Mouse (Mus musculus): ENCODE data around the gene Bivm.

The Bivm gene

GRCm38 (mm10) chr1:44118239-44119054, at the start of gene Bivm, which contains the start of gene Kdelc1:
TSS of gene Bivm (plus strand) at chr1:44118957.
TSS of gene Kdelc1 (minus strand) at chr1:44118808.
- peak; percentile 92 for DNase-seq (ENCODE audit: low spot score)

GRCm38 (mm10) chr1:44101448-44102225, 17.1 kb upstream of the Bivm start:
- peak; percentile 72 for DNase-seq (ENCODE audit: low spot score)

- DNase-seq (ENCODE audit: low spot score) = peak; percentile 94
Observed at GRCm38 (mm10) chr1:44102259-44102717, 16.5 kb upstream of the Bivm start, which contains the start of gene Tex30. TSS of gene Tex30 (minus strand) at chr1:44102441.

DNA sequence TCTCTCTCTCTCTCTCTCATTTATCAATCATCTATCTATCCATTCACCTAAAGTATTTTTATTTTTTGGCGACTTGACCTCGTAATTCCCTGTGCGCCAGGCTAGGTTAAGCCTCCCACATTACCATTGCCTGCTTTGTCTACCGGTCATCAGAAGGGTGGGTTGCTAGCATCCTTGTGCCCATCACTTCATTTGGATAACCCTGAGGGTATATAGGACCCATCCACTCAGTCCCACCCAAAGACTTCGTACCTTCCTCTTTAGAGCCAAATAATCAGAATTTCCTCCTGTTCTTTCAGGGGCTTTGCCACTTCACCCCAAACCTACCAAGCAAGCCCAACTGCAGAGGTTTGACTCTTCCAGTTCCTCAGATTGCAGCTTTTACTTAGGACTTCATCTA, 15.8 kb upstream of the Bivm start:
- peak; percentile 9 for DNase-seq (ENCODE audit: low spot score)

- no peak for DNase-seq (ENCODE audit: low spot score)
Observed at GRCm38 (mm10) chr1:44117571-44117970, 1.2 kb upstream of the Bivm start.

DNA sequence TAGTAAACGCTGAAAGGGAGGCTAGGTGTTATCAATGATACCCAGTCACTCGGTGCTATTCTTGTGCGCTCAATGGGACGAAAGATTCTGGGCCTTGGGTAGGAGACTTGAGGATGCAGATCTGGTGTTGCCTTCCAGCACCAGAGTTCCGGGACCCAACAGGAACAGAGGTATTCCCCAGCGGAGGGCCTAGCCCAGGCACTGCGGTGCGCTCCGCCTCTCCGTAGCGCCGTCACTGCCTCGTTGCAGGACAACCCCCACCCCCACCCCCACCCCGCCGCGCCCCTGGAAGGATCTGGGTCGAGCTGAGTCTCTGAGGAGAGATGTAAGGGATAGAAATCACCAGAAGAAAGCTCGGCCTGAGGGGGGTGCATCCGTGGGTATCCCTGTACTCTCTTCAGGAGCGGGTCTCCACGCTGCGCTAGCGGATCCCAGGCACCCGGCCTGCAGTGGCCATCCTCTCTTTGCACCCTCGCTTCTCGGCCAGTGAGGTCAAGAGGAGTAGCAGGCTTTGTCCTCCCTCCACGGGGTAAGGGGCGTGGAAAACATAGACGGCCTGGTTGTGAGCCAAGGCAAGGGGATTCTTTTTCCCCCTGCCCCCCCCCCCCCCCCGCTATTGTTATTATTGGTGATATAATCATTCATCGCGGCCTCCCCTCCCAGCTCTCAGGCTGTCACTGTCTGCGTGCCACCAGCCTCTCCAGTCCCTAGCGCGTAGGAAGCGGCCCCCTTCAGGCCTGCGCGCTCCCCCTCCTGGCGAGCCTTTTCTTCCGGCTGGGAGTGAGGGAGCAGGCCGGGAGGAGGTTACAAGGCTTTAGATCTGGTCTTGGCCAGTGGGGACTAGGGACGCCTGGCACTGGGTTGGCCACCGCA, 680 bp downstream of the Bivm start:
- DNase-seq (ENCODE audit: low spot score) = peak; percentile 87

- DNase-seq (ENCODE audit: low spot score) = no peak
Observed at GRCm38 (mm10) chr1:44120074-44120406, 1.3 kb downstream of the Bivm start.

- no peak for DNase-seq (ENCODE audit: low spot score)
Observed at GRCm38 (mm10) chr1:44122256-44122655, 3.5 kb downstream of the Bivm start.

- no peak for DNase-seq (ENCODE audit: low spot score)
Observed at GRCm38 (mm10) chr1:44125590-44125989, 6.8 kb downstream of the Bivm start.

DNA sequence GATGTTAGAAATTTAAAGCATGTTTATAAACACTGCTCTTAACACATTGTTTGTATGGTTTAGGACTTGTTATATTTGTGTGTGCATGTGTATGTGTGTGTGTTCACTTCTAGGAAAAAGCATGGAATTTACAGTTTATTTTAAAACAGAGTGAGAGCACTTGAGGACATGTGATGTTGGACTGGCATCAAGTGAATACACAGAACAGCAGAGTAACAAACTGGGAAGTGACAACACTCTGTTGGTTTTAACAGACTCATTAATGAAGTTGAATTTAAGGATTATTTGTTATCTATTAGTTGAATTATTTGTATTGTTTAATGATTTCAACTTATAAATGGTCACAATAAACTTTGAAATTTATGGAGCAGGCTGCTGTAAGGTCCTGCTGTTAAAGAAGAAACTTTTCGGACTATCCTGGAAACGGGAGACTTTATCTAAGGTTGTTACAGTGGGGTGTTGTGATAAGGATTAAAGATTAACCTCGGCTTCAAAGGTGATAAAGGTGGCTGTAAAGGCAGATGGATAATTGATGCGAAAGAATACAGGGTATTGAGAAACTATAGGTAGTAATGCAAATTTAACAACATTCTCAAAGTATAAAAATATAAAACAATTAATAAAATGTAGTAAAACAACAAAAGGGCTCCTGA, 11.3 kb downstream of the Bivm start:
- no peak for DNase-seq (ENCODE audit: low spot score)

GRCm38 (mm10) chr1:44140232-44140631, 21.5 kb downstream of the Bivm start:
- no peak for DNase-seq (ENCODE audit: low spot score)

- DNase-seq (ENCODE audit: low spot score) = no peak
Observed at GRCm38 (mm10) chr1:44142747-44143146, 24.0 kb downstream of the Bivm start.

- DNase-seq (ENCODE audit: low spot score) = peak; percentile 93
Observed at GRCm38 (mm10) chr1:44147563-44148381, 29.0 kb downstream of the Bivm start, which contains the start of gene Ercc5. TSS of gene Ercc5 (plus strand) at chr1:44147744.

DNA sequence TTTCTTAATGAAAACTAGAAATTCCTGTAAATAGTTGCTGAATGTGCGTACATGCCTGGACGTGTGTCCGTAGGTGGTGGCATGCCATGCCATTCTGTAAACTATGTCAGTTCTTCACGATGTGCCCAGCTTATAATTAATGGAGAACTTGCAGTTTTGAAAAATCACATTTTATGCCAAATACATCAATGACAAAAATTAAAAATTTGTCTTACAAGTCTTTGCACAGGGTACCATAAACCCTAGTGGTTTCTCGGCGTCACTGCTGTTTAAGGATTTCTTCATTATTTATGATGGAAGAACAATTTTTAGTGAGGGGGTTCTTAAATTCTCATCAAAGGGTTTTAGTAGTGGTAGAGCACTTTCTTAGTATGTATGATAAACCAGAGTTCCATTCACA, 29.9 kb downstream of the Bivm start:
- DNase-seq (ENCODE audit: low spot score) = no peak

DNA sequence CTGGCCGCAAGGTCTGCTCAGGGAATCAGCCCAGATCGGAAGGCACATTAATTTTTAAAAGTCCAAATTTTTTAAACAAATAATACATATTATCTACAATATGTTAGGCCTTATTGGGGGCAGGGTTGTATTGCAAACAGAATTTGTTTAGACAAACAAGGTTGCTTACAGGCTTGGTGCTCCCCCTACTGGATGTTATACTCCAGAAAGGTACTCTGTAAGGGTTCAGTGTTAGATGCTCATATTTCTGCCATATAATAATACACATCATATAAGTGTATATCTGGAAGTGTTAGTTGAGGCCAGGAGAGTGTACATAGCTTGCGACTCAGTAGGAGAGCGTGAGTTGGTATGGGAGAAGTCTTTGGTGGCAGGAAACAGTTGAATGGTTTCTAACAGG, 36.5 kb downstream of the Bivm start:
- no peak for DNase-seq (ENCODE audit: low spot score)

GRCm38 (mm10) chr1:44158317-44158716, 39.6 kb downstream of the Bivm start:
- DNase-seq (ENCODE audit: low spot score) = no peak

- DNase-seq (ENCODE audit: low spot score) = no peak
Observed at GRCm38 (mm10) chr1:44161818-44162217, 43.1 kb downstream of the Bivm start.

- no peak for DNase-seq (ENCODE audit: low spot score)
Observed at GRCm38 (mm10) chr1:44162389-44162788, 43.6 kb downstream of the Bivm start.

DNA sequence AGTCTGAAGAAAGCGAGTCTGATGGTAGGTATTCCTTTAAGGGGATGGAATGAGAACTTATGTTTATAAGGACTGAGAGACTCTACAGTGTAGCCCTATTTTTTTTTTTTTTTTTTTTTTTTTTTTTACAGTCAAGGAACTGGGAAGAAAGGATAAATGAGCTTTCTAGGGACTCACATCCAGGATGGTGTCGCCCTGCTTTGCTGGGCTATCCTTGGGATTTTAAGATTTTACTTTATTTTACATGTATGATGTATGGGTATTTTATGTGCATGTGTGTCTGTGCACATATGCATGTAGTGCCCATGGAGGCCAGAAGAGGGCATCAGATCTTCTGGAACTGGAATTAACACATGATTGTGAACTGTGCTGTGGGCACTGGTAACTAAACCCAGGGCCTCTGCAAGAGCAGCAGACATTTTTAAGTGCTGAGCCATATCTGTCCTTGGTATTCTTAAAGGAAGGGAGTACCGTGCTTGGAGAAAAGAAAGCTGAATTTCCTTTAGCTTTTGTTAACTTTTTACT, 49.2 kb downstream of the Bivm start:
- DNase-seq (ENCODE audit: low spot score) = no peak

DNA sequence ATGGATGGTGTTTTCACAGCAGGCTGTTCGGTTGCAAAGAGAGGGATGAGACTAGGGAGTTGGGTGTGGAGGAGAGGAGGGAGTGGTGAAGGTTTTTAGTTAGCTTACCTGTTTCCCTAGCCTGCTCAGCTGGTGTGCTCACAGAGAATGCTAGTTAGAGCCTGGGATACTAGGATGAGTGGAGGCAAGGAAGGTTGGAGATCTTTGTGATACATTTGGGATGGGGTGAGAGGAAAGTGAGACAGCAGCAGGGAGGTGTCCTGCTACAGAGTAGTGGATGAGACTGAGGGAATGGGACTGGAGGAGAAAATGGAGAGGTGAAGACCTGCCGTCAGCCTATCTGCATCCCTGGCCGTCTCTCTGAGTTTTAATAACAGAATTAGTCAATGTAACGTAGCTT, 53.9 kb downstream of the Bivm start:
- no peak for DNase-seq (ENCODE audit: low spot score)

All from yolk sac, embryonic 10.5 days (tissue).